Mouse (Mus musculus) naive thymus-derived CD4-positive, alpha-beta T cell, adult 2 months (primary cell): Measurements from ENCODE around the gene Gm20906.
"Not testable (repeated sequence)": the region's sequence is repeated elsewhere in the genome, so short reads cannot be mapped to it uniquely, and the experiment has no call there.

ENCODE experiments used
- DNase-seq: peaks from one replicate; pipeline ENCODE4 v3.0.0-alpha.2; 2011; ENCODE audit warnings: low read depth

The Gm20906 gene

DNA sequence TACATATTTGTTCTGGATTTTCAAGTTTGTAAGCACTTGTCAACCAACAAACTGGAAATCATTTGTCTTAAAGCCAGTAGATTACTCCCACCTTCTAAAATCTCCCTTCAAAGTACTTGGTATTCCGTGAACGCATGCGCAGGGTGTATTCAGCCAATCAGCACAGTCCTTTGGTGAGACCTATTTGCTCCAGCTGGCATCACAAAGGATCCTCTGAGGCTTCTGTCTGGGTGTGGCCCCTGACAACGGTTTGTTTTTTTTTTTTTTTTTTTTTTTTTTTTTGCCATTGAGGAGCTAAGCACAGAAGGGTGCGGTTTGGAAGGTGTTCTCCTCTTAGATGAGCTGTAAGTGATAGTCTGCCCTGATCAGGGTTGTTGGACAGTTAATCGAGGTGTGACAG, at the start of gene Gm20906:
Gene Gm20906 (plus strand): TSS at position 301 of the 400 bp plus-strand sequence.
- DNase-seq, result not testable (repeated sequence)
